Mouse (Mus musculus) lung, postnatal 0 days (tissue): ENCODE measurements at regions not wholly inside any gene's neighbourhood (a gene's known extent, or its start where the extent isn't known, plus 50 kb on each side); places are given as distances from the start of the nearest gene placed in this dataset.

ENCODE experiments used
- CTCF ChIP-seq: IDR thresholded peaks from 2 replicates; pipeline ENCODE4 v1.5.1; 2016; ENCODE audit warnings: antibody characterized with exemption, mild to moderate bottlenecking
- EP300 ChIP-seq: IDR thresholded peaks from 2 replicates; pipeline ENCODE4 v1.6.1; 2016; ENCODE audit warnings: antibody characterized with exemption, mild to moderate bottlenecking, control low read depth

DNA sequence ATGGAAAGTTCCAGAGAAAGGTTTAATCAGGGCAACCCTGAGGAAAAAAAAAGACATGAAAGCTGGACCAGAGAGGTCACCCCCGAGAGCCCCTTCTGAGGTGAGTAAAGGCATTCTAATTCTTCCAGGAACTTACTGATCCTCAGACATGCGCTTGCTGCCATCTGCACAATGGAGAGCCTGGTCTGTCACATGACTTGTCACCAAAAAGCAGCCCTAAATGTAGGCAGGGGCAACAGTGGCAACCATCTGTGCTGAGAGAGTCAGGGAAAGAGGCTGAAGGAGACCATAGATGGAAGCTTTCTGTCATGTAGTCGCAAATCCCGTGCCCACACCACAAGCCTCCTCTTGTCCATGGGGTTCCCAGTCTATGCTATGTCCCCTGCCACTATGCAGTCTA is 174.8 kb downstream of the Dcdc2c start:
- TF ChIP-seq CTCF (no peak), EP300 (no peak)
